Mouse (Mus musculus) forebrain, embryonic 11.5 days (tissue): ENCODE data around the gene Atp6v1g2. TPM values are rescaled to one million over a fixed set of nuclear protein-coding genes. Genes with fewer than 3 reads are reported as not detected.
A peak's percentile ranks its signal among the peaks of the same experiment; 100 is the strongest.

Experiments
- ATAC-seq: fragments of 200-750 bp; cut with Nextera tagmentation; replicated peaks from 2 replicates; pipeline ENCODE4 v1.8.0; 2017; ENCODE audit warnings: moderate TSS enrichment; ENCODE audit not compliant: low FRiP score
- DNase-seq: peaks from one replicate; pipeline ENCODE4 v3.0.0-alpha.2; 2017; ENCODE audit warnings: low spot score
- H3K27ac ChIP-seq: fragments of 300-500 bp; sonication (generic); 2 replicates; pipeline ENCODE4 v1.5.1; 2014; ENCODE audit warnings: low read depth, low read length
- H3K27me3 ChIP-seq: fragments of 300-500 bp; sonication (generic); 2 replicates; pipeline ENCODE4 v1.6.1; 2014; ENCODE audit warnings: mild to moderate bottlenecking, low read length, mixed read lengths; ENCODE audit not compliant: control insufficient read depth, insufficient read depth
- H3K36me3 ChIP-seq: fragments of 300-500 bp; sonication (generic); 2 replicates; pipeline ENCODE4 v1.6.1; 2014; ENCODE audit warnings: mild to moderate bottlenecking, low read length, moderate library complexity, mixed read lengths; ENCODE audit not compliant: control insufficient read depth, insufficient read depth
- H3K4me1 ChIP-seq: fragments of 300-500 bp; sonication (generic); replicated peaks from 2 replicates; pipeline ENCODE4 v1.6.1; 2014; ENCODE audit warnings: low read length, mixed read lengths; ENCODE audit not compliant: control insufficient read depth, insufficient read depth
- H3K4me2 ChIP-seq: fragments of 300-500 bp; sonication (generic); 2 replicates; pipeline ENCODE4 v1.6.1; 2014; ENCODE audit warnings: low read depth, mild to moderate bottlenecking, low read length, moderate library complexity, mixed read lengths; ENCODE audit not compliant: severe bottlenecking
- H3K4me3 ChIP-seq: fragments of 300-500 bp; sonication (generic); 2 replicates; pipeline ENCODE4 v1.5.1; 2014; ENCODE audit warnings: low read depth, low read length
- H3K9ac ChIP-seq: fragments of 300-500 bp; sonication (generic); 2 replicates; pipeline ENCODE4 v1.6.1; 2014; ENCODE audit warnings: low read length
- H3K9me3 ChIP-seq: fragments of 300-500 bp; sonication (generic); 2 replicates; pipeline ENCODE4 v1.6.1; 2016; ENCODE audit warnings: low read length, mixed read lengths; ENCODE audit not compliant: control insufficient read depth
- WGBS: fragments of 180-500 bp; shearing (Covaris S2); extraction: QIAGEN DNeasy Blood & Tissue Kit; methylation state at CpG from one replicate; pipeline ENCODE4 v1.1.7; 2014; 5-methylcytosine and 5-hydroxymethylcytosine counted together
- polyA plus RNA-seq: library from polyadenylated mRNA; unstranded; fragments of >200 nt; fragmentation: Nextera tagmentation; extraction: Ambion mirVana; gene quantifications from 2 replicates; pipeline ENCODE4 v1.2.1, GENCODE M21; 2014

Atp6v1g2 gene
- polyA plus RNA-seq, 1 experiment from 2014 or later: 12.1 TPM

- no peaks in the 10 kb centered on the region for H3K9me3 ChIP-seq
- H3K27me3 ChIP-seq: no peaks in the 10 kb centered on the region
- DNase-seq (no peak), ATAC-seq (no peak)
- peaks cover 6% of the 10 kb centered on the region; the same call in 1 of the 2 replicates for H3K4me1 ChIP-seq
- 78% methylated on average over 9 of the region's 9 CpGs for WGBS
- no peak overlapping the region for H3K27ac ChIP-seq
- peak overlapping the region; percentile 93 for H3K9ac ChIP-seq
- H3K4me3 ChIP-seq: peak overlapping the region; percentile 55; the same call in 1 of the 2 replicates
- no peaks in the 10 kb centered on the region; the same call in 1 of the 2 replicates for H3K36me3 ChIP-seq
- H3K4me2 ChIP-seq: peak overlapping the region; percentile 82
Observed at GRCm38 (mm10) chr17:35236996-35237395, 3.5 kb downstream of the Atp6v1g2 start.

GRCm38 (mm10) chr17:35237504-35237903, 4.0 kb downstream of the Atp6v1g2 start:
- Histone ChIP-seq H3K27ac (no peak overlapping the region), H3K4me2 (no peak overlapping the region), H3K9ac (no peak overlapping the region), H3K9me3 (no peaks in the 10 kb centered on the region), H3K4me1 (peaks cover 6% of the 10 kb centered on the region; the same call in 1 of the 2 replicates), H3K36me3 (no peaks in the 10 kb centered on the region; the same call in 1 of the 2 replicates), H3K4me3 (no peak overlapping the region), H3K27me3 (no peaks in the 10 kb centered on the region)
- no peak for ATAC-seq
- DNase-seq: no peak
- 86% methylated on average over 12 of the region's 12 CpGs for WGBS

- Histone ChIP-seq H3K9ac (no peak overlapping the region), H3K4me2 (no peak overlapping the region), H3K27me3 (no peaks in the 10 kb centered on the region), H3K4me1 (peaks cover 18% of the 10 kb centered on the region), H3K4me3 (no peak overlapping the region), H3K9me3 (no peaks in the 10 kb centered on the region), H3K27ac (no peak overlapping the region), H3K36me3 (peaks cover 10% of the 10 kb centered on the region)
- 84% methylated on average over 5 of the region's 5 CpGs for WGBS
- DNase-seq: no peak
- no peak for ATAC-seq
Observed at GRCm38 (mm10) chr17:35239700-35240099, 6.2 kb downstream of the Atp6v1g2 start.

GRCm38 (mm10) chr17:35240384-35241304, 7.2 kb downstream of the Atp6v1g2 start:
- DNase-seq (no peak), ATAC-seq (no peak)
- Histone ChIP-seq H3K4me1 (peaks cover 26% of the 10 kb centered on the region), H3K27me3 (no peaks in the 10 kb centered on the region), H3K9ac (peak overlapping the region; percentile 99), H3K9me3 (no peaks in the 10 kb centered on the region), H3K4me2 (peak overlapping the region; percentile 96), H3K27ac (peak overlapping the region; percentile 93; the same call in 1 of the 2 replicates), H3K4me3 (peak overlapping the region; percentile 84), H3K36me3 (peaks cover 17% of the 10 kb centered on the region)
- WGBS: 33% methylated on average over 12 of the region's 12 CpGs

- peak; percentile 97 for DNase-seq
- Histone ChIP-seq H3K4me3 (peak within 1 kb of the TSS; percentile 84), H3K27me3 (no peaks in the 10 kb centered on the region), H3K27ac (peak within 1 kb of the TSS; percentile 93), H3K9ac (peak within 1 kb of the TSS; percentile 99), H3K36me3 (peaks cover 20% of the 10 kb centered on the region), H3K9me3 (no peaks in the 10 kb centered on the region), H3K4me2 (peak within 1 kb of the TSS; percentile 96), H3K4me1 (peaks cover 26% of the 10 kb centered on the region)
- WGBS: under 1% methylated on average over 69 of the region's 69 CpGs
- ATAC-seq: peak; percentile 90
Observed at GRCm38 (mm10) chr17:35241305-35242014, 8.0 kb downstream of the Atp6v1g2 start, which contains the start of gene Ddx39b. Ddx39b (plus strand) TSS chr17:35241746.

- ATAC-seq (peak; percentile 29), DNase-seq (peak; percentile 76)
- H3K4me3 ChIP-seq: peak overlapping the region; percentile 84
- H3K4me2 ChIP-seq: peak overlapping the region; percentile 96
- H3K27me3 ChIP-seq: no peaks in the 10 kb centered on the region
- under 1% methylated on average over 53 of the region's 55 CpGs for WGBS
- H3K36me3 ChIP-seq: peaks cover 28% of the 10 kb centered on the region
- H3K27ac ChIP-seq: peak overlapping the region; percentile 93
- no peaks in the 10 kb centered on the region for H3K9me3 ChIP-seq
- H3K4me1 ChIP-seq: peaks cover 26% of the 10 kb centered on the region
- H3K9ac ChIP-seq: peak overlapping the region; percentile 99
Observed at GRCm38 (mm10) chr17:35242015-35242941, 8.8 kb downstream of the Atp6v1g2 start.

- peak; percentile 71 for DNase-seq
- Histone ChIP-seq H3K27me3 (no peaks in the 10 kb centered on the region), H3K4me3 (peak overlapping the region; percentile 84), H3K27ac (peak overlapping the region; percentile 93), H3K9ac (peak overlapping the region; percentile 99), H3K9me3 (no peaks in the 10 kb centered on the region), H3K4me2 (peak overlapping the region; percentile 96), H3K36me3 (peaks cover 36% of the 10 kb centered on the region), H3K4me1 (peaks cover 26% of the 10 kb centered on the region)
- peak; percentile 13; the same call in 1 of the 2 replicates for ATAC-seq
- 6% methylated on average over 16 of the region's 16 CpGs for WGBS
Observed at GRCm38 (mm10) chr17:35243086-35243485, 9.6 kb downstream of the Atp6v1g2 start.
